Mouse (Mus musculus): ENCODE results near the gene Rnf185.

Gene Rnf185

GRCm38 (mm10) chr11:3396091-3396490 lies 56.1 kb downstream of the Rnf185 start:
- DNase-seq (ENCODE audit: low spot score in 2 of 2) = no peak

GRCm38 (mm10) chr11:3394520-3394919 lies 57.6 kb downstream of the Rnf185 start:
- no peak for DNase-seq (ENCODE audit: low spot score in 2 of 2)

- no peak for DNase-seq (ENCODE audit: low spot score in 2 of 2)
These were observed 59.6 kb downstream of the Rnf185 start for GRCm38 (mm10) chr11:3392526-3392925.

GRCm38 (mm10) chr11:3390789-3391188 lies 61.4 kb downstream of the Rnf185 start:
- DNase-seq (ENCODE audit: low spot score in 2 of 2) = no peak

GRCm38 (mm10) chr11:3389996-3390395 lies 62.2 kb downstream of the Rnf185 start:
- DNase-seq (ENCODE audit: low spot score in 2 of 2) = no peak

- DNase-seq (ENCODE audit: low spot score in 2 of 2) = no peak
These were observed 64.5 kb downstream of the Rnf185 start for GRCm38 (mm10) chr11:3387482-3388196.

GRCm38 (mm10) chr11:3386941-3387368 lies 65.2 kb downstream of the Rnf185 start:
- peak; percentile 81 to 90 for DNase-seq (ENCODE audit: low spot score in 2 of 2)

- no peak for DNase-seq (ENCODE audit: low spot score in 2 of 2)
These were observed 69.3 kb downstream of the Rnf185 start for GRCm38 (mm10) chr11:3382602-3383594.

GRCm38 (mm10) chr11:3381148-3381814 lies 70.9 kb downstream of the Rnf185 start:
- DNase-seq (ENCODE audit: low spot score in 2 of 2) = no peak

GRCm38 (mm10) chr11:3379427-3379826 lies 72.7 kb downstream of the Rnf185 start:
- DNase-seq (ENCODE audit: low spot score in 2 of 2) = no peak

- no peak for DNase-seq (ENCODE audit: low spot score in 2 of 2)
These were observed 77.4 kb downstream of the Rnf185 start for GRCm38 (mm10) chr11:3374741-3375140.

GRCm38 (mm10) chr11:3374293-3374645 lies 77.9 kb downstream of the Rnf185 start:
- no peak for DNase-seq (ENCODE audit: low spot score in 2 of 2)

- DNase-seq (ENCODE audit: low spot score in 2 of 2) = peak in 1 of 2 experiments; percentile 64
These were observed 78.4 kb downstream of the Rnf185 start for GRCm38 (mm10) chr11:3373591-3374292.

GRCm38 (mm10) chr11:3371599-3372295 lies 80.4 kb downstream of the Rnf185 start:
- DNase-seq (ENCODE audit: low spot score in 2 of 2) = no peak

GRCm38 (mm10) chr11:3370928-3371598 lies 81.1 kb downstream of the Rnf185 start:
- peak; percentile 92 to 95 for DNase-seq (ENCODE audit: low spot score in 2 of 2)

- no peak for DNase-seq (ENCODE audit: low spot score in 2 of 2)
These were observed 82.0 kb downstream of the Rnf185 start for GRCm38 (mm10) chr11:3370162-3370561.

- no peak for DNase-seq (ENCODE audit: low spot score in 2 of 2)
These were observed 82.7 kb downstream of the Rnf185 start for GRCm38 (mm10) chr11:3369449-3369848.

- no peak for DNase-seq (ENCODE audit: low spot score in 2 of 2)
These were observed 83.2 kb downstream of the Rnf185 start for GRCm38 (mm10) chr11:3368983-3369382.

- peak in 1 of 2 experiments; percentile 27 for DNase-seq (ENCODE audit: low spot score in 2 of 2)
These were observed 85.8 kb downstream of the Rnf185 start for GRCm38 (mm10) chr11:3366411-3366810.
